Mouse (Mus musculus): ENCODE data around the gene Klhl5.

The Klhl5 gene

GRCm38 (mm10) chr5:65145499-65146101 is 38.3 kb downstream of the Klhl5 start:
- CTCF ChIA-PET = no interaction called here

DNA sequence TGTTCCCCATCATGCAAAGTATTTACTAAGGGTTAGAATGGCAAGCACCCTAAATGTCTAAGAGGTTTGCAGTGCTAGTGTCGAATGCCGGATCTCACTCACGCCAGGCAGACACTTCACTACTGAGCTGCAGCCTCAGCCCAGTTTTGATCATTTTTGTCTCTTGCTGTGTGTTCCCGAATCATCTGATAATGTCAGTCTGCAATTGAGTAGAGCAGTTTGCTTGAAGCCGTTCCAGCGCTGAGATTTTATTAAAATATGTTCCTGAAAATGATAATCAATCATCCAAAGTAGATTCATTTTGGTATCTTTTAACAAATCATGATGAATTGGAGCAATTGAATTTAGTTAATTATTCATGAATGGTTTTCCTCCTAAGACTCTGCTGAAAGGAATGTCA is 39.4 kb downstream of the Klhl5 start:
- CTCF ChIA-PET = no interaction called here

DNA sequence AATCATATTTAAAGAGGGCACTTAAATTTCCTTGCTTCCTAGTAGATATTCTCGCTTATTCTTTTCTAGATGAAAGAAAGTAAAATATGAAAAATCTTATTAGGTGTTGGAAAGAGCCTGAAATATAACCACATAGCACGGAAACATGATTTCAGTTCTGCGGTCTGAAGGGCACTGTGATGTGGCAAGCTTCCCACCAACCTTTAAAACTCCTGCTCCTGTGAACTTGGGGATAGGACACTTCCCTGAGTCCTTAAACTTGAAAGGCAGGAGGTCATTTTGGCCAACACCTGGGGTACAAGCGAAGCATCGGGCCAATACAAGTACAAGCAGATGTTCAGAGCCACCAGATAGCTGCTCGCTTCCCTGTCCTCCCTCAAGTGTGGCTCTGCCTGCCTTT is 42.4 kb downstream of the Klhl5 start:
- CTCF ChIA-PET = interaction anchor here (0.5 kb wide), 1 partner anchor 221 kb away, joined by 4 read pairs; no protein-coding TSS in a partner anchor

- CTCF ChIA-PET = no interaction called here
Measured at GRCm38 (mm10) chr5:65150376-65150955, 43.1 kb downstream of the Klhl5 start.

- CTCF ChIA-PET = no interaction called here
Measured at GRCm38 (mm10) chr5:65151276-65151675, 43.9 kb downstream of the Klhl5 start.

DNA sequence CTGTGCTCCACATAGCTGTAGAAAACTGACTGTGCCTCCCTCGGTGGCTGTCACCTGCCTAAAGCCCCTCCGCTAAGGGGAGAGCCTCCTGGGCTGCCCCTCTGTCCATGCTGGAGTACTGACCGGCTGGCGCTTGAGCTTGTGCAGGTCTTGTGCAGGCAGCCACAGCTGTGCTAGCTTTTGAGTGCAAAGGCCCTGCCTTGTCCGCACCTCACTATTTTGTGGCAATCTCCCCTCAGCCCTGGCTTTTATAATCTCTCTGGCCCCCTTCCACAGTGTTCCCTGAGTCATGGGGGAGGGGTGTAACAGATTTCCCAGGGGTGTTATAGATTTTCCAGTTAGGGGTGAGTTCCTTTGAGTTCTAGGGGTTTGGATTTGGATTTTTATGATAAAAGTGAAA is 44.4 kb downstream of the Klhl5 start:
- CTCF ChIA-PET = no interaction called here

- CTCF ChIA-PET = interaction anchor here (0.6 kb wide), 1 partner anchor 777 kb away, joined by 3 read pairs; no protein-coding TSS in a partner anchor
Measured at GRCm38 (mm10) chr5:65154287-65154686, 46.9 kb downstream of the Klhl5 start.

DNA sequence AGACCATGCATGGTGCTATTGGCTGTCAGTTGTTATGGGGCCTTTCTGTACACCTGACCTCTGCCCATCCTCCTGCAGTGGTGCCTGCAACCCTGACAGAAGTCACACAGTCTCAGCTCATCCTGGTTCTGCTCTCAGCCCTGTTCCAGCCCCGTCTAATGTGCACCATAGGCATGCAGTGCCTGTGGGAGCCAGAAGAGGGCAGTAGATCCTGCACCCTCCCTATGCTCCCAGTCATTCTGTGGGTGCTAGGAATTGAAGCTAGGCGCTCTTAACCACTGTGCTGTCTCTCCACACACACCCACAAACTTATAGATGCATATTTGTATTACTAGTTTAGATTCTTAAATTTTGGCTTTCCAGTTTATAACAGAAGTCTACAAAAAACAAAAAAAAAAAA is 49.5 kb downstream of the Klhl5 start:
- CTCF ChIA-PET = no interaction called here

DNA sequence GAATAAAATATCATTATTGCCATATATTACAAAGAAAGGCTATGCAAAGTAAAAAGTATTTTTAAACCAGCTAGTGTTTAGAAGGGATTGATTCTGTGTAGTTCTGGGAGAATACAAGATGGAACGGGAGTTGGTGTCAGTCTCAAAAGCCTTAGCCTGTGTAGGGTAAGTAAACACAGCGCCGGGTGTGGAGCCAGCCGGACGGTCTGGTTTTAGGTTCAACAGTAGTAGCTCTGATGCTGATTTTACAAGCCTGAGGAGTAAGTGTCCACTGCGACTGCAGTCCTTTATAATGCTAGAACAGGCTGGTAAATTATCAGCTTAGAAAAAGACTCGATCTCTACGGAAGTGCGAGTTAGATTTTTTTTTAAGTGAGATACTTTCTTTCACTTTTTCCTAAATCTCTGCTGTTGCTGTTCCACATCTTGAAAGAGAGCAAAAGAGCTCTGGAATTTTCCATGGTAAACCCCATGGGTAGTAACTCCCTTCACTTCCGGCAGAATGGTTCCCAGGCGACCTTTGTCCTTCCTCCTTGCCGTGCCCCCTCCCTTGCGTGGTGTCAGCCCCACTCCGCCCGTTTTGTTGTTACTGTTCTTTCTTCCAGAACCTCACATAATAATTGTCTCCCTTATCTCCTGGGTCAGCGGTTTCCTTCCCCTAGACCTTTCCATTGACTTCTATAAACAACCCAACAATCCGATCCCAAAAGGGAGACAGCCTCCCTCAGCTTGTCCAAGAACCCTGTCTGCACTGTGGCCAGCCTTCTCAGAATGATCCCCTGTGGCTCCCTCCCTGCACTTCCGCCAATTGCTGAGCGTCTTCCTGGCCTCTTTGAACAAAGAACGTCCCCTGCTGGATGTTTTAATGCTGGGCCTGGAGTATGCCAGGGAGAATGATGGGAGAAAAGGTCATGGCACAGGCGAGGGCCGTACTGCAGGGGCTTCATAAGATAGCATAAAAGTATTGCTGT is 50.4 kb downstream of the Klhl5 start:
- CTCF ChIA-PET = interaction anchor here (0.7 kb wide), 1 partner anchor 10 kb away, joined by 3 read pairs; no protein-coding TSS in a partner anchor

DNA sequence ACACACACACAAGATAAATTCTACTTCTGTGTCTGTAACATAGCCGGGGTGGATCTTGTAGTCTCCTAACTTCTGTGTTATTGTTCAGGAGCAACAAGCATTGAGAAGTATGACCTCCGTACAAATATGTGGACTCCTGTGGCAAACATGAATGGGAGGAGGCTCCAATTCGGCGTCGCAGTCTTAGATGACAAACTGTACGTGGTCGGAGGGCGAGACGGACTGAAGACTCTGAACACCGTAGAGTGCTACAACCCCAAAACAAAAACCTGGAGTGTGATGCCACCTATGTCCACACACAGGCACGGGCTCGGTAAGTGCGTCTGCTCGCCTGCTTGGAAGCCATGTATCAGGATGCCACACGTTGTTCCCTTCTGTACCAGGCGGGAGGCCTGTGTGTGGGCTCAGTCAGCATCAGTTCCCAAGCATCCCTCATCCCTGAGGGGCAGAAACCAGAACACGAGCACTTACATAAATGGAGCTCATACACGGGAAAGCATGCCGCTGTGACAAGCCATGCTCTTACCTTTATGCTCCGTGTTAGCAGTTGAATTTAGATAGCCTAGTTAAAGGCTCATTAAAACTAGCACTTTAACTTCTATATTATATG is 51.5 kb downstream of the Klhl5 start:
- CTCF ChIA-PET = no interaction called here

- CTCF ChIA-PET = no interaction called here
Measured at GRCm38 (mm10) chr5:65163001-65163400, 55.7 kb downstream of the Klhl5 start.

GRCm38 (mm10) chr5:65163489-65164092 is 56.3 kb downstream of the Klhl5 start:
- CTCF ChIA-PET = no interaction called here

DNA sequence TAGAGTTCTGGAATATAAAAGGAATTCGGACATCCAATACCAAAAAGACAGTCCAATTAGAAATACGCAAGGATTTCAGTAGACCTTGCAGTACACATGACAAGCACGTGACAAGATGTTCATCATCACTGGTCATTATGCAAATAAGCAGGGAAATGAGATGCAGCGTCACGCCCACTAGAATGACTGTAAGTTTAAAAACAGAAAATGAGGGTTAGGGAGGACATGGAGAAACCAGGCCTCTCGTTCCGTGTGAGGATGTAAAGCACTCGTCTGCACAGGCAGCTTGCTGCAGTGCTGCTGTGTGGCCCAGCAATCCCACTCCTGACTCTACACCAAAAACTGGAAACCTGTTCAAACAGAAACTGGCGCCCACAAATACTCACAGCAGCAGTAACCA is 62.9 kb downstream of the Klhl5 start:
- CTCF ChIA-PET = no interaction called here

- CTCF ChIA-PET = no interaction called here
Measured at GRCm38 (mm10) chr5:65175035-65175917, 67.9 kb downstream of the Klhl5 start.

DNA sequence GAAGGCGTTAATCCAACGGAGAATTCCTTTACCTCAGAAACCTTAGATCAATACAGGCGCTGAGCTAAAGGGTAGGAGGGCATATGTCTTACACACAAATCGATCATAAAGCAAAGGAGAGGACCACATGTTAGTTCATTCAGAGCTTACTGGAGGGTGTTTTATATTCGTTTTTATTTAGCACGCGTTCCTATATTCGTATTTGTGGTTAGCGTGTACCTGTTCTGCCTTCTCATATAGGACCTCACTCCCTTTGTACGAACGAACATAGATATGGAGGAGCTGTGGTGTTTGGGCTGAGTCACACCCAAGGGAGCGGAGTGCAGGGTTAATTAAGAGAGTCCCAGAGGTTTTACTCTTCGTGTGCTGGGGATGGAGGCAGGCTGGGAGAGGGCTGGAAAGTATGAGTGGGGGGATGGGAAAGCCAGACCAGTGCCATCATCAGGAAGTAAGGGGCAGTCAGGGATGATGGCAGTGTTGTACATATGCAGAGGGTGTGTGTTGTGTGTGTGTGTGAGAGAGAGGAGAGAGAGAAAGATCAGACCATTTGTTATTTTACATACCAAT is 68.7 kb downstream of the Klhl5 start:
- CTCF ChIA-PET = no interaction called here

DNA sequence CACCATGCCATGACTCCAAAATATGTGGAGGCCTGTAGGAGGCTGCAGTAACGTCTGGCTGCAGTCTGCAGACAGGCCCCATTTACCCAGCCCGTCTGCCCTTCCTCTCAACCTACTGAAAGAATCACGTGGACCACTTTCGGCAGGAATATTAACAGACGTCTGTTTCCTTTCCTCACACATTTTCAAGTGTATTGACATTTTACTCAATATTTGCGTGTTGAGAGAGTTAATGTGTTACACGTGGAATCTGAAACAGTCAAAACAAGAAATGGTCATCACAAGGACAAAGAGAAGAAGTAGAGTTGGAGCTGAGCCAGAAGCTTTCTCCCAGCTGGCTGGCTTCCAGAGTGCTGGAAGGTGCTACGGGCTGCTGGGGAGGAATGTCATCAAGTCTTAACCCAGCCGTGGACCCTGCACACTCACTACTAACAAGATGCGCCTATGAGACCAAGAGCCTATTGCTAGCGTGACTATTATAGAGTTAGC is 69.7 kb downstream of the Klhl5 start:
- CTCF ChIA-PET = interaction anchor here (0.6 kb wide), 1 partner anchor 268 kb away, joined by 3 read pairs; no protein-coding TSS in a partner anchor

- CTCF ChIA-PET = no interaction called here
Measured at GRCm38 (mm10) chr5:65178477-65178876, 71.1 kb downstream of the Klhl5 start.

DNA sequence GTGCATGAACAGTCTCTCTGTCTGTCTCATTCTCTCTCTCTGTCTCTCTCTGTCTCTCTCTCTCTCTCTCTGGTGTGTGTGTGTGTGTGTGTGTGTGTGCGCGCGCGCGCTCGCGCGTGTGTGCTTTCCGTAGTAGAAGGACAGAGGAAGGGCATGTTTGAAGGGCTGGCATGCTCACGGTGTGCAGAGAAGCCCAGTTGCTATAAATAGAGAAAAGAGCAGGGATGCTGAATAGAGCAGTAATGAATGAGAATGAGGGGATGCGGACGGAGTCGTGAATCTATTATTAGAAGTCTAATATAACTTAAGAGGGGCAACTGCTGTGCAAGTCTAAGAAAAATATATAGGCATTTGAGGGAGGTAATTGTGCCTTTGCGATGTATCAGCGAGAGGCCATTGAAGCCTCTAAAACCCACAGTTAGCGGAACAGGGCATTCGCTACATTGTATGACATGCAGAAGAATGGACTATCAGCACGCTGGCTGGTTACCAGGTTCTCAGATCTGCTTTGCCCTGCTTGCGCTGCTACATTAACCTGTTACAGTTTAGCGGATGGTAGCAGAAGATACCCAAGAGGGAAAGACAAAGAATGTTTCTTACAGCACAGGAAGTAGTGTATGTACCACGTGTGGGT is 73.9 kb downstream of the Klhl5 start:
- CTCF ChIA-PET = no interaction called here

DNA sequence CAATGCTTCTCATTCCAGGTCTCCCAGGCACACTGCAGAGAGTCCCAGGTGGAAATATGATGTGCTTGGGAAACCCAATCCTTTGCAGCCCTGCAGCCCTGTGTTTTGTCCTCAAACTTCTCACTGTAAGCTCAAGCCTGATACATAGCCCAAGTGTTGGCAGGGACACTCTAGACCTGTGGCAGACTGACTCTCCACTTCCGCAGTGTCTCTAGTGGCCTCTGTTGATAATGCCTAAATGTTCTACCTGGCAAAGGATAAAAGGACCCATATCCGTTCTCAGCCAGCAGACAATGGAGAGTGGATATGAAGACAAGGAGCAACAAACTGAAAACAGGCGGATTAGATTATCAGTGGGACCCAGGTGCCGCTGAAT is 74.4 kb downstream of the Klhl5 start:
- CTCF ChIA-PET = no interaction called here

DNA sequence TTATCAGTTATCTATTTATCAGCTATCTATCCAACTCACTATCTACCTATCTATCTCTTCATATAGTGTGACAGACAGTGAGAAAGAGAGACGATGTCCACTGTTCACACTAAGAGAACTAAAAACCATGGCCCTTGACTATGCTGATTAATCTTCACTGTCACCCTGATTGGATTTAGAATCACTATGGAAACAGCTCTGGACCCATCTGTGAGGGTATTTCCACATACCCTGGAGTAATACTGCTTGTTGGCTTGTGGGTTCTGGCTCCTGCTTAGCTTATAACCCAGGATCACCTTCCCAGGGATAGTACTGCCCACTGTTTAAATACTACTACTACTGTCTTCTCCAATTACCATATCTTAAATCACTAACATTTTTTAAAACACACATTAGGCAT is 74.9 kb downstream of the Klhl5 start:
- CTCF ChIA-PET = no interaction called here
